Mouse (Mus musculus): ENCODE results near the gene Otop2. TPM values are rescaled to one million over a fixed set of nuclear protein-coding genes. Genes with fewer than 3 reads are reported as not detected.
A peak's percentile ranks its signal among the peaks of the same experiment; 100 is the strongest.

Otop2 gene
- polyA plus RNA-seq, 1 experiment from 2014 or later = not detected

DNA sequence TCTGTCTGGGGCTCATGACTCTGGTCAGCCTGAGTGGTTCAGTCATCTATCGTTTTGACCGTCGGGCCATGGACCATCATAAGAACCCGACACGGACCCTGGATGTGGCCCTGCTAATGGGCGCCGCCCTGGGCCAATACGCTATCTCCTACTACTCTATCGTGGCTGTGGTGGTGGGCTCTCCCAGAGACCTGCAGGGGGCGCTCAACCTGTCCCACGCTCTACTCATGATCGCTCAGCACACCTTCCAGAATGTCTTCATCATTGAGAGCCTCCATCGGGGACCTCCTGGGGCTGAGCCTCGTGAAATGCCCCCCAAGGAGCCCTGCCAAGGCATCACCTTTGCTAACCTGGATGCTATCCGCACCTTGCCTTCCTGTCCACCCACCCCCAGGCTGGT lies 22.4 kb downstream of the Otop2 start:
- peaks cover 68% of the 10 kb centered on the region for H3K27me3 ChIP-seq
- H3K9me3 ChIP-seq (replicated peaks) = no peaks in the 10 kb centered on the region

DNA sequence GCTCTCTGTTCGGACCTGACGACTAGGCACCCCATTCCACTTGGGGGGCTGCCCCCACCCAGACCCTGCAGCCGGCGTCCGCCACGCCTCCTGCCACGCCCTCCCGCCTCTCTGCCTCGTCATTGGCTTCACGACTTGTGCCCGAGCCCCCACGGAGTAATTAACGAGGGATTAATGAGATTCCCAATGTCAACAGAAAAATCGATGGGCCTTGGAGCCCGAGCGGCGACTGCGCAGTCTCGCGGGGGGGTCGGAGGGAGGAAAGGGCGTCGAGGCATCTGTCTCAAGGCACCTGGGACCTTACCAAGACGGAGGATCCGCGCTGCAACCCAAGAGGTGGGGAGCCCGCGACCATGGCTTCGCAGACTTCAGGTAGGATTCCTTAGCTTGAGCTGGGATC lies 27.6 kb downstream of the Otop2 start, which contains the start of gene Otop3:
Otop3 (plus strand) TSS at position 201 of the 400 bp plus-strand sequence.
- Histone ChIP-seq H3K27ac (no peak within 1 kb of the TSS), H3K4me3 (replicated peaks) (no peak within 1 kb of the TSS), H3K9me3 (replicated peaks) (no peaks in the 10 kb centered on the region), H3K4me1 (replicated peaks) (no peaks in the 10 kb centered on the region), H3K4me2 (peak within 1 kb of the TSS; percentile 30; the same call in 1 of the 2 replicates), H3K9ac (no peak within 1 kb of the TSS), H3K27me3 (peaks cover 84% of the 10 kb centered on the region), H3K36me3 (no peaks in the 10 kb centered on the region)
- ATAC-seq (ENCODE audit: low read depth) (no peak), DNase-seq (no peak)
- WGBS (ENCODE audit: insufficient replicate concordance) = 5% methylated on average over 29 of the region's 29 CpGs

More for the DNA sequence above, 22.4 kb downstream of the Otop2 start:
- WGBS (ENCODE audit: insufficient replicate concordance) = 56% methylated on average over 15 of the region's 15 CpGs
- Histone ChIP-seq H3K27ac (no peak overlapping the region), H3K36me3 (no peaks in the 10 kb centered on the region), H3K4me3 (replicated peaks) (no peak overlapping the region), H3K4me2 (no peak overlapping the region), H3K4me1 (replicated peaks) (no peaks in the 10 kb centered on the region), H3K9ac (no peak overlapping the region)
- DNase-seq (no peak), ATAC-seq (ENCODE audit: low read depth) (no peak)

DNA sequence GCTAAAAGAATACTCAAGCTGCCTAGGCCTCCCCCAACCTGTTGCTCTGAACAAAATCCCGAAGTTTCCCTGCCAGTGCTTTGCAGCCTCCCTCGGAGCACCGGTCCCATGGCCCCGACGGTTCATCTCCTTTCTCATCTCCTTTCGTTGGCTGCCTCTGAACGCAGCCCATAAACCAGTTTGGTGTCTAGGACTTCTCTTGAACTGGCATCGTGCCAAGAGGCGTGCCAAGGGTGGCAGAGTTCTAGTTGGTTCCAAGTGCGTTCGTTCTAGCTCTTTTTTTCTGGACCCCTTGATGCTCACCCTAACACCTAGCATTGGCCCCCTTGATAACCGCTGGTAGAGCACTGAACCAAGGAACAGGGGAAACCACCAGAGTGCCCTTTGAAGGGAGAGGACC lies 28.3 kb downstream of the Otop2 start:
- WGBS (ENCODE audit: insufficient replicate concordance) = 43% methylated on average over 12 of the region's 12 CpGs
- no peak for ATAC-seq (ENCODE audit: low read depth)
- H3K4me3 ChIP-seq (replicated peaks) = no peak overlapping the region
- no peak for DNase-seq
- H3K4me1 ChIP-seq (replicated peaks) = no peaks in the 10 kb centered on the region
- no peak overlapping the region for H3K9ac ChIP-seq
- peaks cover 82% of the 10 kb centered on the region for H3K27me3 ChIP-seq
- no peak overlapping the region for H3K4me2 ChIP-seq
- H3K27ac ChIP-seq = no peak overlapping the region
- no peaks in the 10 kb centered on the region for H3K9me3 ChIP-seq (replicated peaks)
- H3K36me3 ChIP-seq = no peaks in the 10 kb centered on the region

DNA sequence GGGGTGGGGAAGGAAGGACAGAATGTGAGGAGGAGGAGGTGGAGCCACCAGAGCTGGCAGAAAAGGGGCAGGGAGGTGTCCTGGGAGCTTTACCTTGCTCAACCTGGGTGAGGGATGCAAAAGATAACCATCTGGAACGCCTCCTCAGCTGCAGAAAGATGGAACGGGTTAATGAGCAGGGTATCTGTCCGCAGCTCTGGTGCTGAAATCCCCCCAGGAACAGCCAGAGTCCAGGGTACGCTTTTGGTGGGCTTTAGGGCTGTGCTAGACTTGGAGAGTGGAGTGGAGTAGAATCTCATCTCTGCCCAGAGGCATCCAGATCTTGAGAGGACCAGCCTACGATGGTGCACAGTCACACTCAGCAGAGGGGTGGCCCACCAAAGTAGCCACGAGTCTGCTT lies 29.2 kb downstream of the Otop2 start:
- Histone ChIP-seq H3K4me2 (no peak overlapping the region), H3K9me3 (replicated peaks) (no peaks in the 10 kb centered on the region), H3K27me3 (peaks cover 76% of the 10 kb centered on the region), H3K4me3 (replicated peaks) (no peak overlapping the region), H3K4me1 (replicated peaks) (no peaks in the 10 kb centered on the region), H3K9ac (no peak overlapping the region), H3K27ac (no peak overlapping the region), H3K36me3 (no peaks in the 10 kb centered on the region)
- ATAC-seq (ENCODE audit: low read depth) = no peak
- 14% methylated on average over 6 of the region's 6 CpGs for WGBS (ENCODE audit: insufficient replicate concordance)
- DNase-seq = no peak

DNA sequence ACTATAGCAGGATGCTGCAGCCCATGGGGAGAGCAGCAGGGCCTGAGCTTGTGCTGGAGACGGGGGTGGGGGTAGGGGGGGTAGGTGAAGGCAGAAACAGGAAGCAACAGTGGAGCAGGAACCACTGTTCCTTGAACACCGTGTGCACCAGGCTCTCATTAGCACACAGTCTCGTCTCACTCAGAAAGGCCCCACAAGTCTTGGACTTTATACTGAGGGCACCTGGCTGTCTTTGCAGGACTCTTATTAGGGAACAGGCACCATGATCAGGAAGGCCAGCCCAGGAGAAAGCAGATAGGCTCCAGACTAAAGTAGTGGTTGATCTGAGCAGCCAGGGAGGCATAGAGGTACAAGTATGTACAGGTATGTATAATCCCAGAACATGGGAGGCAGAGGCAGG lies 30.4 kb downstream of the Otop2 start:
- no peak for ATAC-seq (ENCODE audit: low read depth)
- Histone ChIP-seq H3K27ac (no peak overlapping the region), H3K9ac (no peak overlapping the region), H3K9me3 (replicated peaks) (no peaks in the 10 kb centered on the region), H3K4me2 (no peak overlapping the region), H3K4me3 (replicated peaks) (no peak overlapping the region), H3K27me3 (peaks cover 63% of the 10 kb centered on the region), H3K36me3 (no peaks in the 10 kb centered on the region), H3K4me1 (replicated peaks) (no peaks in the 10 kb centered on the region)
- no peak for DNase-seq
- WGBS (ENCODE audit: insufficient replicate concordance) = 14% methylated on average over 3 of the region's 3 CpGs

DNA sequence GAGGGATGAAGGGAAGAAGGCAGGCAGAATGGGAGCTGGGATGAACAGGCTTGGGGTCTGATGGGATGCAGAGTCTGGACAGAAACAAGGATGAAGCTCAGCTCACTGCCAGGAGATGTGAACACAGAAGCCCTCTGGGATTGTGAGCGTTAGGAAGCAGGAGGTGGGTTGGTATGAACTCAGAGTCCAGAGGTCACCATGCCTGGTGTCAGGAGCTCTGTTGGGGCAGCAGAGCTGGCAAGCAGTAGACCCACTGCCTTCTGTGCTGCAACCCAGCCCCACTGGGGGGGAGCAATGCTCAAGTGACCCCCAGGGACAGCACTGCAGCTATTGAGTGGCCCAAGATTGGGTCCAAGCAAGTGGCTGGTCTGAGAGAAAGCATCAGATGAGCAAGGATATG lies 30.9 kb downstream of the Otop2 start:
- DNase-seq (no peak), ATAC-seq (ENCODE audit: low read depth) (no peak)
- WGBS (ENCODE audit: insufficient replicate concordance) = 57% methylated on average over 1 of the region's 1 CpGs
- Histone ChIP-seq H3K27me3 (peaks cover 59% of the 10 kb centered on the region), H3K9me3 (replicated peaks) (no peaks in the 10 kb centered on the region), H3K36me3 (no peaks in the 10 kb centered on the region), H3K4me3 (replicated peaks) (no peak overlapping the region), H3K27ac (no peak overlapping the region), H3K9ac (no peak overlapping the region), H3K4me1 (replicated peaks) (no peaks in the 10 kb centered on the region), H3K4me2 (no peak overlapping the region)

DNA sequence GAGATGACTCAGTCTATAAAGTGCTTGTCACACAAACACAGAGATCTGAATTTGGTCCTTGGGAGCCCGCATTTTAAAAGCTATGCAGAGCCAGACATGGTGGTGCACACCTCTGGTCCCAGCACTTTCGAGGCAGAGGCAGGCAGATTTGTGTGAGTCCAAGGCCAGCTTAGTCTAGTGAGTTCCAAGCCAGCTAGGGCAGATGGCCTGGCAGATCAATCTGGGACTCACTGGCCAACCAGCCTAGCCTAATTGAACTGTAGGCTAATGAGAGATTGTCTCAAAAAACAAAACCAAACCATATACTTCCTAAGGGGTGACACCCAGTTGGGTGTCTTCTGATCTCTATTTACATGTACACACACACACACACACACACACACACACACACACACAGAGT lies 34.3 kb downstream of the Otop2 start:
- DNase-seq = no peak
- no peaks in the 10 kb centered on the region for H3K36me3 ChIP-seq
- H3K27ac ChIP-seq = no peak overlapping the region
- no peaks in the 10 kb centered on the region for H3K9me3 ChIP-seq (replicated peaks)
- H3K9ac ChIP-seq = no peak overlapping the region
- H3K27me3 ChIP-seq = peaks cover 56% of the 10 kb centered on the region
- no peak overlapping the region for H3K4me3 ChIP-seq (replicated peaks)
- WGBS (ENCODE audit: insufficient replicate concordance) = 47% methylated on average over 2 of the region's 2 CpGs
- no peak overlapping the region for H3K4me2 ChIP-seq
- H3K4me1 ChIP-seq (replicated peaks) = 0 out of 2 replicates have a peak, but pooled peaks cover 3% of the 10 kb centered on the region
- ATAC-seq (ENCODE audit: low read depth) = no peak

DNA sequence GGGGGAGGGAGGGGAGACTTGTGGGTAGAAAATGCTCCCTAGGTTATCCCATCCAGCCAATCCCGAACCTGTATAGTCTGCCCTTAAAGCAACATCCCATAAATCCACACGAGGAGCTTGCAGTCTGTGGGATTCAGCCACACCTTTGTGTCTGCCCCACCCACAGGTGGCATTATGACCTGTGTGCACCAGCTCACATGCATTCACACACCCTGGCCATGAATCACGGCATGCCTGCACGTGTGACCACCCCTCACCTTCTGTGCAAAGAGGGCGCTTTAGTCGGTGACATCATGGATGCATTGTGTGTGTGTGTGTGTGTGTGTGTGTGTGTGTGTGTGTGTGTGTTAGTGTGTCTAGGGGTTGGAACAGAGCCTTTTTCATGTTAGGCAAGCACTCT lies 34.9 kb downstream of the Otop2 start:
- no peak overlapping the region for H3K9ac ChIP-seq
- DNase-seq (no peak), ATAC-seq (ENCODE audit: low read depth) (no peak)
- no peak overlapping the region for H3K4me3 ChIP-seq (replicated peaks)
- no peaks in the 10 kb centered on the region for H3K36me3 ChIP-seq
- H3K27ac ChIP-seq = no peak overlapping the region
- H3K27me3 ChIP-seq = peaks cover 55% of the 10 kb centered on the region
- H3K4me1 ChIP-seq (replicated peaks) = 0 out of 2 replicates have a peak, but pooled peaks cover 3% of the 10 kb centered on the region
- no peaks in the 10 kb centered on the region for H3K9me3 ChIP-seq (replicated peaks)
- H3K4me2 ChIP-seq = no peak overlapping the region
- 52% methylated on average over 6 of the region's 6 CpGs for whole genome bisulfite sequencing (ENCODE audit: insufficient replicate concordance)

DNA sequence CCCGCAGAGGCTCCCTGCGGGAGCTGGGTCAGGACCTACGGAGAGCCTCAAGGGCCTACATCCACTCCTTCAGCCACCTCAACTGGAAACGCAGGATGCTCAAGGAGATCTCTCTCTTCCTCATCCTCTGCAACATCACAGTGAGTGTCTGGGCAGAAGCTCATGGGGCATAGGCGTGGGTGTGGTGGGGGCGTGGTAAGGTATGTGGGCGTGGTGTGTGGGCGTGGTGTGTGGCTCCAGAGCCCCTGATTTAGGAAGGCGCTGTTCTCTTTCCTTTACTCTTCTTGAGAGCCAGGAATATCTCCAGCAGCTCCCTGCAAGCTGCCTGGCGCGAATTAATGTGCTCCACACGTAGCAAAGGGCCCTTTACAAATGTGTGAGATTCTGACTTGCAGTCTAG lies 38.0 kb downstream of the Otop2 start:
- DNase-seq = no peak
- Histone ChIP-seq H3K4me2 (no peak overlapping the region), H3K9me3 (replicated peaks) (no peaks in the 10 kb centered on the region), H3K36me3 (no peaks in the 10 kb centered on the region), H3K27me3 (peaks cover 57% of the 10 kb centered on the region), H3K9ac (no peak overlapping the region), H3K4me1 (replicated peaks) (peaks cover 13% of the 10 kb centered on the region), H3K4me3 (replicated peaks) (no peak overlapping the region), H3K27ac (no peak overlapping the region)
- ATAC-seq (ENCODE audit: low read depth) = no peak
- 9% methylated on average over 12 of the region's 12 CpGs for WGBS (ENCODE audit: insufficient replicate concordance)

DNA sequence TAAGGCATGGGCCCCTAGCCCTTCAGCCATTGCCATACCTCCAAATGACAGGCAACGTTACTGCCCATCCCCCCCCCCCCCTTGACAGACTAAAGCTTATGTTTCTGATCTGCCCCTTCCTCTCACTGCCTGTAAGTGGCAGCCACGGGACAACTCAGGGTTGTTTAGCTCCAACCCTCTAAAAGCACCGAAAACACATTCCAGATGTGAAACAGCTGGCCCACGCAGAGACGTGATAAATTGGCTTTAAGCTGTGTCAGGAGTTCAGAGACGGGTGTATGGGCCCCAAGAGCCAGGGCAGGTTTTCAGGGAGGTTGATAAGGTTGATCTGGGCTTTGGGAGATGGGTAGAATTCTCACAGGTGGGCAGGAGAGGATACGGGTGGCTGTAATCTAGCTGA lies 38.6 kb downstream of the Otop2 start:
- Histone ChIP-seq H3K9ac (no peak overlapping the region), H3K27me3 (peaks cover 63% of the 10 kb centered on the region), H3K4me2 (no peak overlapping the region), H3K4me3 (replicated peaks) (no peak overlapping the region), H3K4me1 (replicated peaks) (peaks cover 13% of the 10 kb centered on the region), H3K36me3 (no peaks in the 10 kb centered on the region), H3K9me3 (replicated peaks) (no peaks in the 10 kb centered on the region), H3K27ac (no peak overlapping the region)
- 32% methylated on average over 7 of the region's 7 CpGs for WGBS (ENCODE audit: insufficient replicate concordance)
- DNase-seq = no peak
- ATAC-seq (ENCODE audit: low read depth) = no peak

DNA sequence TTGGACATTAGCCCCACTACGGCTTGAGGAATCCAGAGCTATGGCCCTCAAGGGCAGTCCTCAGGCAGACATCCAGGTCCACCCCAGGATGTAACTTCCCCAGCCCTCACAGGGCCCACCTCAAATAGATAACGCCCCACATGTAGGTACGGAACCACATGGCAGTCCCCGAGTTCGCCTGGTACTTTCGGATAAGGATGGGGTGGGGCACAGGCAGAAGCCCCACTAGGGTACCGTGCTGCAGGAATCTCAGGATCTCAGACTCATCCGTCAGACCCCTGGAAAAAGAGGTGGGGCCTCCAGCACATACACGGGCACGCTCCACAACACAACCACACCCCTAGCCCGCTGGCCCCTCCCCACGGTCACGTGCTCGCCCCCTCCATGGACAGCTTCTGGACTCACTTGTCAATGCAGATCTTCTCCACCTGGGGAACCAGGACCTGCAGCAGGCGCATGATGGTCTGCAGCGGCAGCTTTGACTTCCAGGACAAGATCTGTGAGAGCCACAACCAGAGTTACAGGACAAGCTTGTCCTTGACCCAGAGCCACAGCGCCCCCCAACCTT lies 41.8 kb downstream of the Otop2 start:
- peak; percentile 51 for ATAC-seq (ENCODE audit: low read depth)

DNA sequence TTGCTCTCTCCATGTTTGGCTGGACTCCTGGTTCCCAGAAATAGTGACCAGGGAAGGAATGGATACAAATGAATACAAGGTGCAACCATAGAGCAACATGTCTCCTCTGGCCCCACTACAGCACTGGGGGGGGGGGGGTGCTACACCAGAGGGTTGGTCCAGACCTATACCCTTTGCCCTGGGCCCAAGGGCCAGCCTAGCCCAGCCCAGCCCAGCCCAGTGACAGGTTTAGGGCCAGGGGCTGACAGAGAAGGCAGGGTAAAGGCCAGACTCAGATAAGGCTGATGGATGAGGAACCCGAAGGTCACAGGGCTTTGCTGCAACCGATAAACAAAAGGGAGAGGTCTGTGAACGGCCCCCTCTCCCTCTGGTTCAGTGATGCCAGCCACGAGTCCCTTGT lies 43.0 kb downstream of the Otop2 start:
- ATAC-seq (ENCODE audit: low read depth) (no peak), DNase-seq (no peak)
- no peak overlapping the region for H3K4me2 ChIP-seq
- H3K36me3 ChIP-seq = no peaks in the 10 kb centered on the region
- 27% methylated on average over 4 of the region's 4 CpGs for WGBS (ENCODE audit: insufficient replicate concordance)
- peaks cover 64% of the 10 kb centered on the region for H3K27me3 ChIP-seq
- H3K4me3 ChIP-seq (replicated peaks) = no peak overlapping the region
- H3K9me3 ChIP-seq (replicated peaks) = no peaks in the 10 kb centered on the region
- no peak overlapping the region for H3K27ac ChIP-seq
- H3K4me1 ChIP-seq (replicated peaks) = peaks cover 12% of the 10 kb centered on the region
- no peak overlapping the region for H3K9ac ChIP-seq

More for the DNA sequence above, 41.8 kb downstream of the Otop2 start:
- H3K4me3 ChIP-seq (replicated peaks) = no peak overlapping the region
- H3K9me3 ChIP-seq (replicated peaks) = no peaks in the 10 kb centered on the region
- no peaks in the 10 kb centered on the region for H3K36me3 ChIP-seq
- 33% methylated on average over 17 of the region's 17 CpGs for WGBS (ENCODE audit: insufficient replicate concordance)
- peaks cover 72% of the 10 kb centered on the region for H3K27me3 ChIP-seq
- 0 out of 2 replicates have a peak overlapping the region, but pooled peaks have one; percentile 21 for H3K4me2 ChIP-seq
- H3K9ac ChIP-seq = no peak overlapping the region
- no peak overlapping the region for H3K27ac ChIP-seq
- peaks cover 13% of the 10 kb centered on the region for H3K4me1 ChIP-seq (replicated peaks)
- peak; percentile 29 for DNase-seq

All from liver, embryonic 13.5 days (tissue).